Comparison of ENCODE assay signal across 28 mouse cellular contexts in genomic region chr9:108639825-108640224, GRCm38 (mm10). TPM values are rescaled to one million over a fixed set of nuclear protein-coding genes. Genes with fewer than 3 reads are reported as not detected.
DNase-seq lines count a peak whose midpoint lies in the region; ATAC-seq and TF ChIP-seq lines count a peak whose summit lies in the region.
"Had no signal": no experiment of that assay in that cellular context is flagged by ENCODE, and none has a peak within 500 bp of the region (broad histone marks: within the 10 kb centered on the region; RNA-seq: fewer than 3 reads in every experiment).

No protein-coding gene starts in this region.

- DNase-seq in frontal cortex, postnatal 25 days (ENCODE audit: low spot score in 2 of 2), result no peak
- DNase-seq: adrenal gland, adult 8-10 months; adrenal gland, postnatal 14 days; adrenal gland, postnatal 36 days; B cell, adult 2 months; cerebellum, adult 11 months; cerebellum, adult 18-20 months; cerebellum, adult 8-10 months; cerebellum, adult 9-11 months; cerebellum, postnatal 14 days; cerebellum, postnatal 36 days; embryo, embryonic 11 days had no signal

- peak; percentile 60 for ATAC-seq in megakaryocyte, adult 5-6 weeks (ENCODE audit: poor library complexity, severe bottlenecking)
- 0 out of 2 replicates have a peak, but pooled peaks have one; percentile 30 for ATAC-seq in neutrophil, adult 5-6 weeks (ENCODE audit: extremely low read depth, insufficient number of reproducible peaks, low FRiP score, poor library complexity, severe bottlenecking)
- ATAC-seq in midbrain, embryonic 16.5 days, result no peak
- ATAC-seq: activated CD4-positive, CD25-positive, alpha-beta regulatory T cell, adult 4 months; CD4-positive, CD25-positive, alpha-beta regulatory T cell, adult 4 months; forebrain, embryonic 14.5 days; forebrain, embryonic 16.5 days; Patski had no signal

- H3K4me2 ChIP-seq in midbrain, embryonic 16.5 days (ENCODE audit: low read length), result no peak overlapping the region
- H3K4me2 ChIP-seq: embryonic facial prominence, embryonic 13.5 days; embryonic facial prominence, embryonic 15.5 days; forebrain, embryonic 12.5 days had no signal

- no peak overlapping the region for H3K4me3 ChIP-seq in bone marrow macrophage, adult 2 months (ENCODE audit: insufficient read depth, low read length)
- H3K4me3 ChIP-seq in midbrain, embryonic 16.5 days (ENCODE audit: low read depth, low read length), result no peak overlapping the region
- H3K4me3 ChIP-seq: embryonic facial prominence, embryonic 13.5 days; embryonic facial prominence, embryonic 15.5 days; erythroblast, embryonic 14.5 days; forebrain, embryonic 10.5 days; forebrain, embryonic 12.5 days had no signal

- H3K9ac ChIP-seq in midbrain, embryonic 16.5 days (ENCODE audit: low read depth, low read length), result no peak overlapping the region
- H3K9ac ChIP-seq: embryonic facial prominence, embryonic 13.5 days; embryonic facial prominence, embryonic 15.5 days; forebrain, embryonic 12.5 days had no signal

- peak overlapping the region; percentile 9; the same call in 1 of the 2 replicates for H3K27ac ChIP-seq in bone marrow macrophage, adult 2 months (ENCODE audit: insufficient read depth, low read depth, low read length)
- H3K27ac ChIP-seq in midbrain, embryonic 16.5 days (ENCODE audit: low read length), result no peak overlapping the region
- H3K27ac ChIP-seq: embryonic facial prominence, embryonic 13.5 days; embryonic facial prominence, embryonic 15.5 days; forebrain, embryonic 10.5 days; forebrain, embryonic 12.5 days had no signal

- peaks cover 5% of the 10 kb centered on the region; the same call in 1 of the 2 replicates for H3K36me3 ChIP-seq in midbrain, embryonic 16.5 days (ENCODE audit: control insufficient read depth, insufficient read depth, low read length)

- no peak for TF ChIP-seq CTCF in bone marrow macrophage, adult 2 months (IDR thresholded peaks at IDR 0.05; ENCODE audit: low read depth, low read length)

- H3K27me3 ChIP-seq in midbrain, embryonic 16.5 days (ENCODE audit: control insufficient read depth, insufficient read depth, low read depth, low read length), result no peaks in the 10 kb centered on the region
- H3K27me3 ChIP-seq: CH12.LX; embryonic facial prominence, embryonic 13.5 days; embryonic facial prominence, embryonic 15.5 days; forebrain, embryonic 12.5 days; Patski had no signal

- H3K4me1 ChIP-seq in bone marrow macrophage, adult 2 months (ENCODE audit: control insufficient read depth, insufficient read depth, low read length), result peaks cover 13% of the 10 kb centered on the region
- H3K4me1 ChIP-seq in midbrain, embryonic 16.5 days (ENCODE audit: control insufficient read depth, insufficient read depth, low read length), result no peaks in the 10 kb centered on the region
- H3K4me1 ChIP-seq: embryonic facial prominence, embryonic 13.5 days; embryonic facial prominence, embryonic 15.5 days; forebrain, embryonic 10.5 days; forebrain, embryonic 12.5 days had no signal

- 89% methylated on average over 2 of the region's 2 CpGs for WGBS in midbrain, embryonic 16.5 days

- no peak for TF ChIP-seq POLR2A in bone marrow macrophage, adult 2 months (IDR thresholded peaks at IDR 0.05; ENCODE audit: borderline replicate concordance, low read depth, low read length)

- no peaks in the 10 kb centered on the region for H3K9me3 ChIP-seq in midbrain, embryonic 16.5 days (replicated peaks; ENCODE audit: control insufficient read depth, low read length, poor library complexity, severe bottlenecking)
- H3K9me3 ChIP-seq: embryonic facial prominence, embryonic 13.5 days; embryonic facial prominence, embryonic 15.5 days; forebrain, embryonic 10.5 days; forebrain, embryonic 12.5 days; G1E had no signal

RNA-seq across cellular contexts. Expression of gene Arih2, which starts 9.4 kb away (rescaled TPM):
- polyA plus RNA-seq in bone marrow macrophage, adult 2 months (2012; ENCODE audit: insufficient read depth, insufficient read length, missing spikeins), result 38.4 and 43.1 TPM in 2 replicates
- 18.0 and 21.3 TPM in 2 replicates for total RNA-seq in megakaryocyte, adult 5-6 weeks (2015)
- 56.0 and 57.5 TPM in 2 replicates for total RNA-seq in megakaryocyte, adult 5-6 weeks (2017)
- 135 and 143 TPM in 2 replicates for total RNA-seq in neutrophil, adult 5-6 weeks (2017)
- polyA plus RNA-seq in midbrain, embryonic 16.5 days (2015; fragmentation: Nextera tagmentation; extraction: Ambion mirVana), result 48.8 and 50.4 TPM in 2 replicates

RNA-seq across cellular contexts. Expression of gene Slc25a20, which starts 22.1 kb away (rescaled TPM):
- 28.5 and 29.9 TPM in 2 replicates for polyA plus RNA-seq in bone marrow macrophage, adult 2 months (2012; ENCODE audit: insufficient read depth, insufficient read length, missing spikeins)
- total RNA-seq in megakaryocyte, adult 5-6 weeks (2015), result 18.4 and 20.2 TPM in 2 replicates
- 22.0 and 22.9 TPM in 2 replicates for total RNA-seq in megakaryocyte, adult 5-6 weeks (2017)
- total RNA-seq in neutrophil, adult 5-6 weeks (2017), result 39.0 and 43.9 TPM in 2 replicates
- 44.9 and 45.2 TPM in 2 replicates for polyA plus RNA-seq in midbrain, embryonic 16.5 days (2015; fragmentation: Nextera tagmentation; extraction: Ambion mirVana)

RNA-seq across cellular contexts. Expression of gene P4htm, which starts 42.4 kb away (rescaled TPM):
- polyA plus RNA-seq in bone marrow macrophage, adult 2 months (2012; ENCODE audit: insufficient read depth, insufficient read length, missing spikeins), result not detected in 2 replicates
- total RNA-seq in megakaryocyte, adult 5-6 weeks (2015), result 0.18 and 0.21 TPM in 2 replicates
- not detected in 2 replicates for total RNA-seq in megakaryocyte, adult 5-6 weeks (2017)
- total RNA-seq in neutrophil, adult 5-6 weeks (2017), result 0.58 and 0.61 TPM in 2 replicates
- 39.2 and 43.1 TPM in 2 replicates for polyA plus RNA-seq in midbrain, embryonic 16.5 days (2015; fragmentation: Nextera tagmentation; extraction: Ambion mirVana)

RNA-seq across cellular contexts. Expression of gene Prkar2a, which starts 49.3 kb away (rescaled TPM):
- polyA plus RNA-seq in bone marrow macrophage, adult 2 months (2012; ENCODE audit: insufficient read depth, insufficient read length, missing spikeins), result 35.2 and 37.6 TPM in 2 replicates
- total RNA-seq in megakaryocyte, adult 5-6 weeks (2015), result 15.9 and 20.6 TPM in 2 replicates
- total RNA-seq in megakaryocyte, adult 5-6 weeks (2017), result 15.5 and 35.4 TPM in 2 replicates
- total RNA-seq in neutrophil, adult 5-6 weeks (2017), result 5.0 and 8.2 TPM in 2 replicates
- 57.3 and 69.1 TPM in 2 replicates for polyA plus RNA-seq in midbrain, embryonic 16.5 days (2015; fragmentation: Nextera tagmentation; extraction: Ambion mirVana)
- polyA plus RNA-seq: G1E had no signal
